Mouse (Mus musculus) cerebellum, adult 18-20 months (tissue): ENCODE measurements at regions not wholly inside any gene's neighbourhood (a gene's known extent, or its start where the extent isn't known, plus 50 kb on each side); places are given as distances from the start of the nearest gene placed in this dataset.

ENCODE experiments used
- DNase-seq, 2 experiments: peaks; one replicate each; pipeline ENCODE4 v3.0.0; 2021

DNA sequence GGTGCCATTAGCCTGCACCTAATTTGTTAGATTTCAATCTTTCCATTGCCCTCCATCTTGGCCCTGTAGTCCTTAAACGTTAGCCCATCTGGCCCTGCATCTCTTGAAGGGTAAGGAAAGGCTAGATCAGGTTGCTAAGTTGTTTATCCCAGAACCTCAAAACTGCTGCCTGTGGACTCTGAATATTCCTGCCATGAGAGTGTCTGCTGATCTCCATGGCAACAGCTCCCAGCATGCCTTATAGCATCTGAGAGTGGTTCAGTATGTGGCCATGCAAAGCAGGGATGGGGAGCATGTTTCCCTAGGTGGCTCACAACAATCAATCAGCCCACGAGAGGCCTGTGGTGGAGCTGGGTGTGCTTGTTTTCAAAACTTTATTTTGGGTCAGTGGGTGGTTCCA lies 346.3 kb downstream of the Rps24 start:
- no peak for DNase-seq

DNA sequence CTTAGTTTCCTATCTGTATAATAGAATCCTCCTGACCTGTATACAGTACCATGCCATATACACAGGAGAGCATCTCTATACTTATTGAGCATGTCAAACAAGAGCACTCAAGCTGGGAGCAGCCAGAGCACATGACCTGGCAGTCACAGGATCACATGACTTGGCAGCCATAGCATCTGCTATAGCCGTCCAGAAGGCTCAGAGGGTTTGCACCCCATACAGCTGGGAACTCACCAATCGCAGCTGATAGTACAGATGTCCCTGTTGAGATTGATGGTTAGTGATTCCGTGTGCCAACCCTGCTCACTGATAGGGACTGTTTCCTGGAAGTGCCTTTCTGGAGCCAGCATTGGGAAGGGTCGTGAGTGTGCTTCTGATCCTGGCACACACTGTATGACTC lies 351.3 kb downstream of the Rps24 start:
- DNase-seq = no peak

DNA sequence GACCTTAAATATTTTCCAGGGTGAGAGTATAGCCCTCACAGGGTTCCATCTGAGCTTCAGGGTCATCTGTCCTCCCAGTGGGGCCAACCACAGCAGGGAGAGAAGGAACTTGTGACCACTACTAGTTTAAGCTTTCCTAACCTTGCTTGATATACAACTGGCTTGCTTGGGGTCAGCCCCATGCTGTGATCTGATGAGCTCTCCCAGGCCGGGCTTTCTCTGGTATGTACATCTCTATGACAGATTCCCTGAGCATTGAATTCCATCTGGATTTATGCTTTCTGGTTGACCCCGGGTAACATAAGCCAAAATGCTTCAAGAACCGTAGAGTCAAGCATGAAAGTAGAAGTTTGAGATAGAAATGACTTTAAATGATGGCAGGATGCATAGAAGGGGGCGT lies 352.1 kb downstream of the Rps24 start:
- no peak for DNase-seq

DNA sequence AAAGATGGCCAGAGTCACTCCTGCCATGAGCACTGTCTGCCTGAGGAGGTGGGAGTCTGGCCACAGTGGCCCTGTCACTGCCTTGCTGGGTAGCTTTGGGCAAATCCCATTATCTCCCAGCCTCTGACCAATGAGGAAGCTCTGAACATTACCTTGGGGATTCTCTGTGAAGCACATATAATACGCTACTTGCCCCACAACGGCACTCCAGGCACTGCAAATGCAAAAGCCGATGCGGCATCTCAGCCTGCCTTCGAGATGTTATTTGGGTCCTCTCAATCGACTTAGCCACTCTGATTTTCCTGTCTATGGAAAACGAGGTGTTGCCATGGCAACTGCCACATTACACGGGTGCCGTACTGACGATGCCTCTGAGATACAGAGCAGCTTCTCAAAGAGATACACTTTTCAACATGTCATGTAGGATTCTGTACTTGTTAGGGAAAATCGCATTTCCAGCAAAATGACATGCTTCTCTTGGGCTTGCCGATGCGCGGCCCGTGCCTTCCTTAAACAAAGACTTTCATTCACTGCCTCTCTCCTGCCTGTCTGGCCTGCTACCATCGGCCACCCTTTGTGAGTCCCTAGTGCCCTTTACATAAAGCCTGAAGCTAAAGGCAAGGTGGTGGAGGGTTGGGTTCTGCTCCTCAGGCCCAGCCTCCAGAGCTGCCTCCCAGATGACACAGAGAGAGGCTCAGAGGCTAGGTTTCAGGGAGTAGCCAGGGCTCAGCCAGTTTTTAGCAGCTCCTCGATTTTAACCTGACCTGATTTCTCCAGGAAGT lies 355.0 kb downstream of the Rps24 start:
- peak; percentile 32 to 37 for DNase-seq

DNA sequence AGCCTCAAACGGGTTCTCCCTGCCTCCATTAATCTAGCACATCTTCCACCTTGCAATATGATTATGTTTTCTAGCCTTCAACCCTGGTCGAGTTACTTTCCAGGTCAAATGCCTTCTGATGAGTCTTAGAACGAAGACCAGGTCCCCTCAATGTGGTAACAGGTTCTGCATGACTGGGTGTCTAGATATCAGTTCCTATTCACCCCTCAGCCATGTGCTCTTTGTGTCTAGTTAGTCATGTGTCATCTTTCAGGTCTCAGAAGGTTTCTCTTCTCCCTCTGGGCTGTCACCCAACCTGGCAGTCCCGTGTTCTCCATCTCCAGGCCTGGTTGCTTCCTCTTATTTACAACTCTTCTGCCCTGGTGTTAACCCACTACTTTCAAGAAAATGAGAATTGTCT lies 356.7 kb downstream of the Rps24 start:
- DNase-seq = no peak

DNA sequence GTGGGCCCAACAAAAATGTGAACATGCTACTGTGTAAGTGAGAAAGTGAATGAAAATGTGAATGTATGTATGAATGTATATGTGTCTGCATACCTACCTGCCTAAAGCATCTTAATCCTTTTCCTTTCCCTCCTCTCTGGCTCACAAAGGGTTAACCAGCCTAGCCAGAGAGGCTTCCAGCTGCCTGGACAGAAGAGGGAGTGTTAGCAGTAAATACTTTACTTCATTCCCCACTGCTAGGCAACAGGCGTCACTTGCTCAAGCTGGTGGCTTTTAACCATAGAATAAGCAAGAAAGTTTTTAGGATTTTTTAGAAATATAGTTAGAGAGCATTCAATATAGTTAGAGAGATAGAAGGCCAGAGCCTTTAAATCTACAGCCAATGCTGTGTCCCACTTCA lies 363.6 kb downstream of the Rps24 start:
- no peak for DNase-seq

DNA sequence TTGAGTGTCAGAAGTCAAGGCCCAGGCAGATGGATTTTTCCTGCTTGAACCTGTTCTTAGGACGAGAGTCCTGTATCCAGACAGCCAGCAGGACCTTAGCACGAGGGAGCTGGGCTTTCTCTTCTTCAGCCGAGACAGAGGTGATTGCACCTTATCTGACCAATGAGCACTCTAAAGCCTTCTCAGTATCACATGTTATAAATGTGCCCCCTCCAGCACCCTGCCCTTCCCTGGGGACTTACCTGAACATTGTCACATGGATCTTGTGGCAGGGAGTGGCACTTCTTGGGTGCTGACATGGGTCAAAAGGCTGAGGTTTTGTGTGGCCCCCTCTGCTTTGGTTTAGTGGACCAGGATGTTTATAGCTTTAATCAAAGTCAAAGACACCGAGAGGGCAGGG lies 367.5 kb downstream of the Rps24 start:
- DNase-seq = no peak

DNA sequence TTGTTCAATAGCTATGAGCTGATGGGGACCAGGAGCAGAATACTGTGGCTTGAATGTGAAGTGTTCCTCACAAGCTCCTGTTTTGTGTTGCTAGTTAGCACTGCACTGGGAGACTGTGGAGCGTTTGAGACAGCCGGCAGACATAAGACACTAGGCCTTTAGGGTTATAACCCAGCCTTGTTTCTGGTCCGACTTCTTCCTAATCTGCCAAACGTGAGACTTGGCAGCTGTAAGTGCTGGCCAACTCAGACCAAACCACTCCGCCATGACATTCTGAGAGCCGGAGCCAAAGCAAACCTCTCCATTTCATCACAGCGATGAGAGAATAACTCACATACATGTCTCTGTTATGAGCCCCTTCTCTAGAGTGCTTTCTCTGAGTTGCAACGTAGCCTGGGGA lies 375.2 kb downstream of the Rps24 start:
- no peak for DNase-seq

DNA sequence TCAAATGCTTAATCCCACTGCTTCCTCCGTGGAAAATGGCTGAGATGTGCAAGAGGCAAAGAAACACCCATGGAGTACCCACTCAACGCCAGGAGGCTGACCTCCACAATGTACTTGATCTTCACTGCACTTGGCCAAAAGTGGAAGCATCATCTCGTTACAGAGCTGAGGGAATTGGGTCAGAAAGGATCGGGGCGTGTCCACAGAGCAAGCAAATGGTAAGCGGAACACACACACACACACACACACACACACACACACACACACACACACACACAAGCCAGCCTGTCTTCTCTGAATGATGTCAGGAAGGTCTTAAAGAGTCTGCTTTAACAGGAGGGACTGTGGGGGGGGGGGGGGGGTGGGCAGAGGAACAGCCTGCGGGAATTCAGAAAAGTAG lies 375.7 kb downstream of the Rps24 start:
- no peak for DNase-seq

DNA sequence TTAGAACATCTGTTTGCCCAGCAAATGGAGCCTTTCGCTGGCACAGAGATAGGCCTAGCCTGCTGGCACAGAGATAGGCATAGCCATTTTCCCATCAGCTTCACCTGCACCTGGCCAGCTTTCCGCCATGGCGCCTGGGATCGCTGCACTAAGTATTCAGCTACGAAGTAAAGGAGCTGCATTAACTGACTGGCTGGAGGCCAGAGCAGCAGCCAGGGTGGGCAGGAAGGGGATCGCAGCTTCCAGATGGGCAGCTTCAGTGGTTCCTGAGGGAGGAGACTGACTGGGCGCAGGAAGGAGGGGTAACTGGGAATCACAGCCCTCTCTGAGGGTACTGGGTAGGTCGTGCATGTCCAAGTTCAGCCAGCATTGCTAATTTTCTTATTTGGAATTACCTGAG lies 376.2 kb downstream of the Rps24 start:
- no peak for DNase-seq

DNA sequence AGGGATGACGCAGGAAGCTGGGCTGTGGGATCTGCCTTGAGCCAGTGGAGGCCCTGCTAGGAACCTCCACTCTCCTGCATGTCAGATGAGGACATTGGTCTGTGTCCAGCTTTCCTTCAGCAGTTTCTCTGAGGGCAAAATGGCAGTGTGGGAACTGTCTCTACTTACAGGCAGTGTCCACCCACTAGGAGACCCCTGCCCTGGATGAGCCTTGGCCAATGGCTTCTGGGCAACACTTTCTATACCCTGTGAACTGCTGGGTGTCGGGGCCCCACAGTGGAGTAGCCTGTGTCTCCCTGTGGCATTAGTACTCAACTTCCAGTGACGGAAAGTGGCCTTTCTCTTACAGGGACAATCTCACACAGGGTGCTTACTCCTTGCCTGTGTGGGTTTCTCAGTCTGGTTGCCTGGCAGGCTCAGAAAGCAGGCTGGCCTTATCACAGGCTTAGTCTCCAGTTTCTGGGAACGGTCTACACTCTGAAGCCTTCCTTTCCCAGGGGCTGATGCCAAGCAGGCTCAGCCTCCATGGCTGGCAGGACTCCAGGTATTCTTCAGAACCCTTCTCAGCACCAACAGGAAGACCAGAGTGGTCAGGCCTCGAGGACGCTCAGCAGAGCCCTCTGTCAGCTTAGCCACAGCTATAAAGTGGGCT lies 378.8 kb downstream of the Rps24 start:
- no peak for DNase-seq

DNA sequence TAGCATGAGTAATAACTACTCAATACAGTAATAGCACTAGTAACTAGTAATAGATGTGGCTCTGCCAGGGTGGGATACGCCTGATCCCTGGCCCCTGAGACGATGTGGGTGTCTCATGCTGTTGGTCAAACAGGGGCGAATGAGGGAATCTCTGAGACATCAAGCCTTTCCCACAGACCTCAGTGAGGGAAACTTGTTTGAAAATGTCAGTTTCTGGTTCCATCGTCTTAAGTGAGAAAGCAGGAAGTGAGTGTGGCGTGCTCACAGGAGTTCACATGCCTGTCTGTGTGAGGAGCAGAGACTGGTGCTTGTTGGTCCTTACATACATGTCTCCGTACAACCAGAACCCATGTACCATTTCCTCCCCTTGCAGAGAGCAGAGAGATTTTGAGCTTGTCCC lies 380.9 kb downstream of the Rps24 start:
- DNase-seq = no peak

DNA sequence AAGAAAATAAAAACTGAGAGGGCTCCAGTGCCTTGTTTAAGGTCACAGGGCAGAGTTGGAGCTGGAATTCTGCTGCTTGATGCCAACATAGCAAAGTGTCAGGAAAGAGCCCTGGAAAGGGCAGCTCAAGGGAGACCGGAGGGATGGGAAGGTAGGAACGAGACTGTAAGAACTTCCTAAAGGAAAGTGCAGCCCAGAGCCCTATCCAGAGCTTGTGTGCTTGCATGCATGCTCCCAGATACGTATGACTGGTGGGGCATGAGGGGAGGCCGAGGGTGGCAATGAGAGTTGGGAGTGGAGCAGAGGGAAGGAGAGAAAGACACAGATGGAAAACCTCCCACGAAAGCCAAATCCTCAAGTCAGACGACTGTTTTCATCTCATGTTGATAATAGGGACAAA lies 381.8 kb downstream of the Rps24 start:
- no peak for DNase-seq

DNA sequence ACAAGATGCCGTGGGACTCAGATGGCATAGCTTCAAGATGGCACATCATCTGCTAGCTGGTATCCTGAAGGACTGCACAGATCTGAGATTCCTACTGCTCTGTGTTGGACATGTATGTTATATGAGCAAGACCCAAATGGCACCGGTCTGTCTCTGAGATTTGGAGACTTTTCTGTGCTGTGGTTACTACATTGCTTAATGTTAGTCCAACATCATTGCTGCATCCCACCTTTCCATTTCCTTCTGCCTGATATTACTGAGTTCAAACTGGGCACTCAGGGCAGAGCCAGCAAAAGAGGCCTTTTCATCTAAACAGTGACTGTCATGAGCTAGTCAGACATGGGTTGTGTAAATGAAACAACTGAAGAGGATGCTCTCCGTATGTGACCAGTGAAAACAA lies 383.3 kb downstream of the Rps24 start:
- DNase-seq = no peak

DNA sequence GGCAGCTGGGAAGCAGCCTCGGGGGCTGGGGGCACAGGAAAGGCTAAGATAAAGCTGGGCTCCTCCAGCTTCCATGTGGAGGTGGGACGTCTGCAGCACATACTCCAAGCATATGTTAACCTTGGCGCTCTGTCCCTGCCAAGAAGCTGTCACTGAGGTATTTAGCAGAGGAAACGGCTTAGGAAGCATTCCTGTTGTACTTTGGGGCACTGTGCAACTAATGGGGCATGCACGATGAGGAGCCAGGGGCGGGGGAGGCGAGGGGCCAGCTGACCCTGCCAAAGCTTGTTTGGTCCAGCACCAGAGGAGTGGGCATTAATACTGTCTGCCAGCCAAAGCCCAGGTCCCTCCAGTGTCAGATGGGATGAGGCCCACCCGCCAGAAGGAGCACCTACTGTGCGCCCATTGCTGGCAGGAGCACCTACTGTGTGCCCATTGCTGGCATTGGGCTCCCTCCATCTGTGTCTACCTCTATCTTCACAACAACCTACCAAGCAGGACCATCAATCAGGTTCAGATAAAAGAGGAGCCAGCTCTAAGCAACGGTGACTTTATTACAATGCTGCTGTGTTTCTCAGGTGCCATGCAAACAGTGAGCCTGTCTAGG lies 384.6 kb downstream of the Rps24 start:
- DNase-seq = peak in 1 of 2 experiments; percentile 19

DNA sequence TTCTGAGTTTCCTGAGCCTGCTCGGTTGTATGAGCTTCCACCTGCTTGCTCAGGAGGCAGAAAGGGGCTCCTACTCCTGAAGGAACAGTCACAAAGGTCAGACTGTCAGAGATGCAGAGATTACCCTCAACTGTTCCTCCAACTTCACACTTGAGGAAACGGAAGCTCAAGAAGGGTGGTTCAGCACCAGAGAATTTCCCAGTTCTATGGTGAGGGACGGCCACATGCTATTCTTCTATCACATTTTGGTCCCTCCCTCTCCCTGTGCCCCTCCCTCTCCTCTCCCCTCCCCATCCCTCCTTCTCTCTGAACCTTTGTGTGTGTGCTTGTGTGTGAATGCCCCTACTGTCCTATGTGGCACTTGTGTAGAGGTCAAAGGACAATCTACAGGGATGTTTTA lies 386.0 kb downstream of the Rps24 start:
- DNase-seq = no peak

DNA sequence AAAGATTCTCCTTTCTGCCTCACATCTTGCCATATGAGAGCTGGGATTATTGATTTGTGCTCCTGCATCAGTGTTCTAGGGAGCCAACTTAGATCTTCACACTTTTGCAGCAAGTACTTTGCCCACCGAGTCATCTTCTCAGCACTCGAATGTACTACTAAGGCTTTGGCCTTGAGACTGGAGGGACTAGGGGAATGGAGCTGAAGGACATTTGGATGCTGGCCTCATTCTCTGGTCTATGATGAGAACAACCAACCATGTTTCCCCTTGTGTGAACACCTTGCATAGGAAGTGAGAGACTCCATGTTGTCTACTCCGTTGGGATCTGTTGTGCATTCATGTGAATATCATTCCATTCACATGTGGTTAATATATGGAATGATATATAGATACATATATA lies 386.5 kb downstream of the Rps24 start:
- no peak for DNase-seq

DNA sequence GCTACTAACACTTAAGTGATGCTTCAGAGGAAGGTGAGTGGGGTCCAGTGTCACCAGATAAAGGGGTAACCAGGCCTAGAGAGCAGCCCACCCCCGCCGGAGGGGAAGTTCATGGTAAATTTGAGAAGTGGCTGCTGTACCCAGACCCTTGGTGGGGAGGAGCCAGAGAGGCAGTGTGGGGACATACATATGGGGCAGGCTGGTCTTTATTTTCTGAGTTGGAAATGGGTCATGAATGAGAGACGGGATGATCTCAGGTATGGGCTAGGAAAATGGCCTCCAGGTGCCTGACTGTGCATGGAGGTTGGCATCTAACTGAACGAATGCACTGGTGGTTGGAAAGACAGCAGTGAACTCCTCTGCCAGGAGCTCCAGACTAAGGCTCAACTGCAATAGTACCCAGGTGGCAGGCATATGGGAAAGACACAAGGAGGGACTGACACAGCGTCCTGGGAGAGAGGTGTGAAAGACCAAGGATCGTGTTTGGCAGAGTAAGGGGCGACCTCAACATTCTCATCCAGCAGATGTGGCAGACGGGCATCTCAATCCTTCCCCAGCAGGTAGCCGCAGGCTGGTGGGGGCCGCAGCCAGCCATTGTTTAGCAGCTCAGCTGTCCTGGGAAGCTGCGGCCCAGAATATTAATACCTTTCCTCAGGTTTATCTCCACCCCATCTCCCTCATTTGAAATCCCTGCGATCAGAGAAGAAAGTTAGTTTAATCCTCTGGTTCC lies 387.7 kb downstream of the Rps24 start:
- DNase-seq = no peak

DNA sequence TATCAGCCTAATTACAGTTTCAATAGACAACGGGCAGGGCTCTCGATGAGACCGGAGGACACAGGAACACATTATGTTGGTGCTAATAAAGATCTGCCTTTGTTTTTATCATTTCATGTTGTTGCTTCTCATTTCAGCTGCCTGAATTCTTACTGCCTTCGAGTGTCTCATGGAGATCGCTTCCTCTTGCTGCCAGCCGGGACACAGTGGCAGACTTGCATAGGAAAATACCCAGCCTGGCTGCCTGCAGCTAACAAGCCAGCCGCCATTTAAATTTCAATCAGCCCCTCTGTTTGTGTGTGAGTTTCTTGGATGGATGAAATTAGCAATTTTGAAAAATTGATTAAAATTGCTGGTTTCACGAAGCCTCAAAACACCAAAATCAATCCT lies 388.2 kb downstream of the Rps24 start:
- DNase-seq = no peak

DNA sequence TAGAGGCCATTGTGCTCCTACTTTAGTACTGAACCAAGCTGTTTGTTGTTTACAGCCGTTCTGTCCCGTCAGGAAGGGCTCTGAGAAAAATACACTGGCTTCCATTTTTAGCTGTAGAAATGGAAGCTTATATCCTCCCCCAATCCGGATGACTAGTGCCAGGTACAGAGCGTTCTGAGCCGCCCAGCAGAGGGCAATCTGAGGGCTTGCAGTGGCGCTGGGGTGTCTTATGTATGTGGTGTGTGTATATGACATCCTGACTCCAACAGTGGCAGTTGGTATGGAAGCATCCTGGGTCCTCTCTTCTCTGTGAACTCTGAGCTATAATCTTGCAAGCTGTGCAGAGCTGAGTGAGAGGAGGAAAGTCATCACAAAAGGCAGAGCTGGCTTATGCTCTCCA lies 389.0 kb downstream of the Rps24 start:
- peak in 1 of 2 experiments; percentile 36 for DNase-seq

DNA sequence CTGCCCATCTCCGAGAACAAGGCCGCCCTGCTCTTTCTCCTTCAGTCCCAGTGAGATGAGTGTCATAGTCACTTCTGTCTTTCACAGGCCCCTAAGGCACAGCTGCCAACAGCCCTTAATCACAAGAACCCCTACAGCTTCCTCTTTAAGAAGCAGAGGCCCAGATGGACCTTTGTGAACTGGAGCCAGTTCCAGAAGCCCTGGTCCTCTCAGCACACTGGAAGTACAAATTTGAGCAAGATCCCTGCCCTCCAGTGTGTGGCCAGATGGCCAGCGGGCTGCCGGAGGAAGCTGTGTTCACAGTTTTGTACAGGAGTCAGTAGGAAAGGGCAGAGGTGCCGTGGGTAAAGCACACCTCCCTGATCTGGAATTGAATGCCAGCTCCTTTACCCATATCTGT lies 389.6 kb downstream of the Rps24 start:
- DNase-seq = no peak

DNA sequence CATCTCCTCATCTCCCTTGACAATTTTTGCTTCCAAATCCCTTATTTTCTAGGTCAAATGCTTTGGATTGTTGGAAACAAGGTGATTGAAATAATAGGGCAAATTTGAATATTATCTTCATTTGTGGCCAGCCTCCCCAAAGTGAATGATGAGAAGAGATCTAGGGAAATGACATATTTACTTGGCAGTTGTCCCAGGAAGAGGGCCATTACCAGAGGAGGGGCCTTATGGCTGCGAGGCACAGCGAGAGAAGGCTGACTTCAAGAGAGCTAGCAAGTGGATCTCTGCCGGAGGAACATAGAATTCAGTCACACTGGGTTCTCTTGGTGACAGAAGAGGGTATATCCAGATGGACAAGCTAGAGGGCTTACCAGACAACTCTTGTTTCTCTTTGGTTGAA lies 390.9 kb downstream of the Rps24 start:
- no peak for DNase-seq

DNA sequence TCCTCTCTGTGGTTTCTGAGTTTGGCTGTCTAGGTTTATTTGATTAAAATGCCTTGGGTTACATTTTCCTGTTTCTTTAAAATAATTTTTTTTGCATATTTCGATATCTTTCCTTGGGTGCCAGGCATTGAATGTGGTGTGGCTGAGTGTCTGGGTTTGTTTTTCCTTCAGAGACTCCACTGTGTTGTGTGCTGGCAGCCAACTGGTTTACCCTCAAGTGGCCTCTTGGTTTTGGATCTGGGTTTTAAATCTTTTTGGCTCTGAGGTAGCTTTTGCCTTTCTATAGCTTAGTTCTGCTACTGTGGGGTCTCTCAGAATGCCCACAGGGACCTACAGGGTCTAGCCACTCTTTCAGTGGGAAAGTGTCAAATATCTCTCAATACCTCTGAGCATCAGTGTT lies 399.2 kb downstream of the Rps24 start:
- no peak for DNase-seq

DNA sequence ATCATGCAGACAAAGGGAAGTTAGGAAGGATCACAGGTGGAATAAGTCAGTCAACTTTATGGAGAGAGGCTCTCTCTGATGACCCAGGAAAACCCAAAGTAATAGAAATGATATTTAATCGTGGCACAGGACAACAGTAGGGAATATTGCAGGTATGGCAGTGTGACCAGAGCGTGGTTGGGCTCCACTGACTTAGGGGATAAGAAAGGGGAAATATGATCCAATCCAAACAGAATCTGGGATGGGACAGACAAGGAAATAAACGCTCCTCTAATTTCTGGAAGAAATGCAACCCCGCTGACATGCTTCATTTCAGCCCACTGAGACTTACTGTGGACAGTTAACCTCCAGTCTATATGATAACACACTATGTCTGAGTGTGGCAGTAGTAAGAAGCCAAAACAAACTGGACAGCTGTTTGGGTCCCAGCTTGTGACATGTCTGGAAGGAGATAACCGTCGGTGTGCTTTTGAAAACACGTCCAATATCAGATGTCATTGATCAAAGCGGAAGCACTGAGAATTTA lies 400.0 kb downstream of the Rps24 start:
- DNase-seq = no peak
